Mouse (Mus musculus) limb, embryonic 10.5 days (tissue): Measurements from ENCODE around the gene Atad1. TPM values are rescaled to one million over a fixed set of nuclear protein-coding genes. Genes with fewer than 3 reads are reported as not detected.
"Not testable (repeated sequence)": the region's sequence is repeated elsewhere in the genome, so short reads cannot be mapped to it uniquely, and the experiment has no call there.

ENCODE experiments used
- DNase-seq: peaks from one replicate; pipeline ENCODE4 v3.0.0-alpha.2; 2017; ENCODE audit warnings: low spot score
- H3K27ac ChIP-seq: fragments of 300-500 bp; sonication (generic); 2 replicates; pipeline ENCODE4 v1.5.1; 2016; ENCODE audit warnings: mild to moderate bottlenecking
- H3K27me3 ChIP-seq: fragments of 300-500 bp; sonication (generic); 2 replicates; pipeline ENCODE4 v1.6.1; 2016; ENCODE audit warnings: low read depth, mild to moderate bottlenecking; ENCODE audit not compliant: poor library complexity, severe bottlenecking
- H3K36me3 ChIP-seq: fragments of 300-500 bp; sonication (generic); 2 replicates; pipeline ENCODE4 v1.6.1; 2016; ENCODE audit warnings: mild to moderate bottlenecking, moderate library complexity
- H3K4me1 ChIP-seq: fragments of 300-500 bp; sonication (generic); 2 replicates; pipeline ENCODE4 v1.6.1; 2016
- H3K4me3 ChIP-seq: fragments of 300-500 bp; sonication (generic); 2 replicates; pipeline ENCODE4 v1.5.1; 2016; ENCODE audit warnings: mild to moderate bottlenecking, moderate library complexity
- H3K9me3 ChIP-seq: fragments of 300-500 bp; sonication (generic); replicated peaks from 2 replicates; pipeline ENCODE4 v1.6.1; 2016; ENCODE audit warnings: mild to moderate bottlenecking
- WGBS: fragments of 180-500 bp; shearing (Covaris S2); methylation state at CpG from one replicate; pipeline ENCODE4 v1.1.7; 2016; 5-methylcytosine and 5-hydroxymethylcytosine counted together
- polyA plus RNA-seq: library from polyadenylated mRNA; unstranded; fragments of >200 nt; fragmentation: Nextera tagmentation; extraction: Ambion mirVana; gene quantifications from 2 replicates; pipeline ENCODE4 v1.2.1, GENCODE M21; 2016

Gene Atad1
- polyA plus RNA-seq, 1 experiment from 2014 or later = 71.7 TPM

- no peaks in the 10 kb centered on the region for H3K4me1 ChIP-seq
- H3K9me3 ChIP-seq = no peaks in the 10 kb centered on the region
- H3K27ac ChIP-seq = no peak overlapping the region
- no peak overlapping the region for H3K4me3 ChIP-seq
- peaks cover 82% of the 10 kb centered on the region for H3K36me3 ChIP-seq
- no peaks in the 10 kb centered on the region for H3K27me3 ChIP-seq
- DNase-seq = no peak
- 90% methylated on average over 6 of the region's 6 CpGs for WGBS
Measured at GRCm38 (mm10) chr19:32689724-32690123, 49.9 kb downstream of the Atad1 start.

GRCm38 (mm10) chr19:32688227-32688626 is 51.4 kb downstream of the Atad1 start:
- not testable (repeated sequence) for H3K9me3 ChIP-seq, H3K4me3 ChIP-seq, H3K27me3 ChIP-seq, H3K4me1 ChIP-seq, DNase-seq, H3K27ac ChIP-seq
- 92% methylated on average over 3 of the region's 3 CpGs for WGBS
- H3K36me3 ChIP-seq = peaks cover 80% of the 10 kb centered on the region

- Histone ChIP-seq H3K4me1 (no peaks in the 10 kb centered on the region), H3K27me3 (no peaks in the 10 kb centered on the region), H3K36me3 (peaks cover 80% of the 10 kb centered on the region), H3K27ac (no peak overlapping the region), H3K4me3 (no peak overlapping the region), H3K9me3 (no peaks in the 10 kb centered on the region)
- no peak for DNase-seq
- 86% methylated on average over 5 of the region's 5 CpGs for WGBS
Measured at GRCm38 (mm10) chr19:32687721-32688120, 51.9 kb downstream of the Atad1 start.

- Histone ChIP-seq H3K9me3 (no peaks in the 10 kb centered on the region), H3K4me1 (no peaks in the 10 kb centered on the region), H3K4me3 (no peak overlapping the region), H3K27me3 (no peaks in the 10 kb centered on the region), H3K27ac (no peak overlapping the region), H3K36me3 (peaks cover 88% of the 10 kb centered on the region)
- DNase-seq = no peak
- 92% methylated on average over 5 of the region's 5 CpGs for WGBS
Measured at GRCm38 (mm10) chr19:32683081-32683480, 56.5 kb downstream of the Atad1 start.

GRCm38 (mm10) chr19:32680894-32681293 is 58.7 kb downstream of the Atad1 start:
- Histone ChIP-seq H3K4me1 (no peaks in the 10 kb centered on the region), H3K9me3 (no peaks in the 10 kb centered on the region), H3K27ac (no peak overlapping the region), H3K36me3 (peaks cover 82% of the 10 kb centered on the region), H3K4me3 (no peak overlapping the region), H3K27me3 (no peaks in the 10 kb centered on the region)
- DNase-seq = no peak
- WGBS = 95% methylated on average over 2 of the region's 2 CpGs

GRCm38 (mm10) chr19:32675766-32676165 is 63.8 kb downstream of the Atad1 start:
- Histone ChIP-seq H3K4me1 (no peaks in the 10 kb centered on the region), H3K4me3 (no peak overlapping the region), H3K27me3 (no peaks in the 10 kb centered on the region), H3K36me3 (peaks cover 83% of the 10 kb centered on the region), H3K9me3 (no peaks in the 10 kb centered on the region), H3K27ac (no peak overlapping the region)
- DNase-seq = no peak
- WGBS = 94% methylated on average over 3 of the region's 3 CpGs

GRCm38 (mm10) chr19:32667830-32668229 is 71.8 kb downstream of the Atad1 start:
- WGBS = 88% methylated on average over 1 of the region's 1 CpGs
- not testable (repeated sequence) for H3K27me3 ChIP-seq, DNase-seq, H3K27ac ChIP-seq, H3K9me3 ChIP-seq, H3K4me3 ChIP-seq, H3K4me1 ChIP-seq
- H3K36me3 ChIP-seq = peaks cover 36% of the 10 kb centered on the region

GRCm38 (mm10) chr19:32665243-32665642 is 74.3 kb downstream of the Atad1 start:
- H3K4me3 ChIP-seq = no peak overlapping the region
- no peak for DNase-seq
- no peak overlapping the region for H3K27ac ChIP-seq
- no peaks in the 10 kb centered on the region for H3K27me3 ChIP-seq
- peaks cover 14% of the 10 kb centered on the region; the same call in 1 of the 2 replicates for H3K36me3 ChIP-seq
- H3K9me3 ChIP-seq = no peaks in the 10 kb centered on the region
- H3K4me1 ChIP-seq = no peaks in the 10 kb centered on the region
- WGBS = 92% methylated on average over 8 of the region's 8 CpGs

- Histone ChIP-seq H3K4me1 (no peaks in the 10 kb centered on the region), H3K4me3 (no peak overlapping the region)
- 93% methylated on average over 6 of the region's 6 CpGs for WGBS
Measured at GRCm38 (mm10) chr19:32662936-32663335, 76.7 kb downstream of the Atad1 start.

GRCm38 (mm10) chr19:32659346-32659745 is 80.2 kb downstream of the Atad1 start:
- no peaks in the 10 kb centered on the region for H3K4me1 ChIP-seq
- no peak overlapping the region for H3K4me3 ChIP-seq
- 84% methylated on average over 5 of the region's 5 CpGs for WGBS
- peaks cover 5% of the 10 kb centered on the region; the same call in 1 of the 2 replicates for H3K36me3 ChIP-seq
- no peaks in the 10 kb centered on the region for H3K9me3 ChIP-seq
- H3K27me3 ChIP-seq = no peaks in the 10 kb centered on the region
- H3K27ac ChIP-seq = no peak overlapping the region
- no peak for DNase-seq

More at GRCm38 (mm10) chr19:32662936-32663335, 76.7 kb downstream of the Atad1 start:
- Histone ChIP-seq H3K27me3 (no peaks in the 10 kb centered on the region), H3K36me3 (peaks cover 5% of the 10 kb centered on the region; the same call in 1 of the 2 replicates), H3K9me3 (no peaks in the 10 kb centered on the region), H3K27ac (no peak overlapping the region)
- DNase-seq = no peak

- no peak overlapping the region for H3K27ac ChIP-seq
- 89% methylated on average over 7 of the region's 7 CpGs for WGBS
- H3K4me3 ChIP-seq = no peak overlapping the region
- H3K36me3 ChIP-seq = no peaks in the 10 kb centered on the region
- no peaks in the 10 kb centered on the region for H3K27me3 ChIP-seq
- H3K4me1 ChIP-seq = no peaks in the 10 kb centered on the region
- DNase-seq = no peak
- H3K9me3 ChIP-seq = no peaks in the 10 kb centered on the region
Measured at GRCm38 (mm10) chr19:32653630-32654362, 85.8 kb downstream of the Atad1 start.

GRCm38 (mm10) chr19:32653122-32653521 is 86.5 kb downstream of the Atad1 start:
- Histone ChIP-seq H3K9me3 (no peaks in the 10 kb centered on the region), H3K4me3 (no peak overlapping the region), H3K27me3 (no peaks in the 10 kb centered on the region), H3K36me3 (no peaks in the 10 kb centered on the region), H3K27ac (no peak overlapping the region), H3K4me1 (no peaks in the 10 kb centered on the region; the same call in 1 of the 2 replicates)
- WGBS = 86% methylated on average over 5 of the region's 5 CpGs
- no peak for DNase-seq

- Histone ChIP-seq H3K27me3 (no peaks in the 10 kb centered on the region), H3K4me3 (no peak overlapping the region), H3K36me3 (no peaks in the 10 kb centered on the region), H3K4me1 (no peaks in the 10 kb centered on the region; the same call in 1 of the 2 replicates), H3K27ac (no peak overlapping the region), H3K9me3 (no peaks in the 10 kb centered on the region)
- 88% methylated on average over 5 of the region's 5 CpGs for WGBS
- no peak for DNase-seq
Measured at GRCm38 (mm10) chr19:32651046-32651445, 88.5 kb downstream of the Atad1 start.
